Mouse (Mus musculus): ENCODE data around the gene Akap13.

- no peak for TF ChIP-seq CTCF (IDR thresholded peaks at IDR 0.05; ENCODE audit: low read depth)
- no peak for TF ChIP-seq EP300 (IDR thresholded peaks at IDR 0.05; ENCODE audit: low read depth)
Observed at GRCm38 (mm10) chr7:75440241-75440640, 15.1 kb upstream of the Akap13 start.

All from heart, postnatal 0 days (tissue).